Comparison of ENCODE assay signal across 27 mouse cellular contexts in genomic region chr10:52383522-52383921, GRCm38 (mm10). TPM values are rescaled to one million over a fixed set of nuclear protein-coding genes. Genes with fewer than 3 reads are reported as not detected.
DNase-seq lines count a peak whose midpoint lies in the region; TF ChIP-seq lines count a peak whose summit lies in the region.
"Had no signal": no experiment of that assay in that cellular context is flagged by ENCODE, and none has a peak within 500 bp of the region (broad histone marks: within the 10 kb centered on the region; RNA-seq: fewer than 3 reads in every experiment).

No protein-coding gene starts in this region.

- no peak overlapping the region for H3K4me3 ChIP-seq in gastrocnemius, adult 2 months
- H3K4me3 ChIP-seq in heart, adult 2 months = no peak overlapping the region

- no peaks in the 10 kb centered on the region for H3K79me2 ChIP-seq in heart, adult 2 months (replicated peaks; ENCODE audit: control insufficient read depth, insufficient read depth, low read length)

- H3K4me1 ChIP-seq in heart, adult 2 months (ENCODE audit: control insufficient read depth, insufficient read depth, low read length) = peaks cover 14% of the 10 kb centered on the region
- H3K4me1 ChIP-seq: intestine, embryonic 15.5 days had no signal

- no peak overlapping the region for H3K9ac ChIP-seq in heart, adult 2 months (ENCODE audit: low read depth, low read length)
- H3K9ac ChIP-seq: embryonic facial prominence, embryonic 15.5 days; forebrain, embryonic 13.5 days; intestine, embryonic 15.5 days had no signal

- no peaks in the 10 kb centered on the region for H3K27me3 ChIP-seq in heart, adult 2 months (ENCODE audit: control insufficient read depth, insufficient read depth, low read length)
- H3K27me3 ChIP-seq: embryonic facial prominence, embryonic 15.5 days; forebrain, embryonic 13.5 days; heart, embryonic 15.5 days; hindbrain, embryonic 13.5 days; intestine, embryonic 15.5 days had no signal

- DNase-seq in gastrocnemius, adult 2 months = no peak
- no peak for DNase-seq in gastrocnemius, postnatal 4 days (ENCODE audit: low spot score in 2 of 2)
- peak; percentile 46 for DNase-seq in 3134 (ENCODE audit: extremely low read depth, insufficient read length, low spot score)
- DNase-seq in adipocyte (ENCODE audit: low spot score) = peak; percentile 53
- peak; percentile 74 for DNase-seq in fat pad, adult 2 months (ENCODE audit: extremely low read depth, low read depth, low spot score)
- no peak for DNase-seq in cerebellum, adult 11 months
- DNase-seq in heart, adult 2 months = no peak
- DNase-seq in cerebellum, postnatal 10 days = no peak
- DNase-seq: adrenal gland, postnatal 14 days; cerebellum, adult 9-10 months; cerebellum, postnatal 36 days; gastrocnemius, postnatal 36 days; heart, postnatal 14 days; kidney, adult 18-20 months had no signal

- 100% methylated on average over 1 of the region's 1 CpGs for WGBS in heart, adult 2 months

- peaks cover 14% of the 10 kb centered on the region for H3K36me3 ChIP-seq in heart, adult 2 months (ENCODE audit: control insufficient read depth, insufficient read depth, low read length)
- H3K36me3 ChIP-seq: embryonic facial prominence, embryonic 15.5 days; heart, embryonic 15.5 days; hindbrain, embryonic 13.5 days; intestine, embryonic 15.5 days had no signal

- intact Hi-C loops in gastrocnemius, adult 2 months (cut with DNase I) = loop anchor here (2.0 to 10.0 kb wide), 3 partner anchors 33 to 789 kb away; partner anchors contain the start of genes Dcbld1, Fam162b and Nus1
- intact Hi-C loops in heart, adult 2 months (cut with DNase I) = loop anchor here (2.0 to 10.0 kb wide), 4 partner anchors 33 to 789 kb away; partner anchors contain the start of genes Fam162b and Nus1

- TF ChIP-seq POLR2A in heart, adult 2 months (IDR thresholded peaks at IDR 0.05; ENCODE audit: insufficient read depth, low read depth, low read length) = no peak

- TF ChIP-seq CTCF in gastrocnemius, adult 2 months (IDR thresholded peaks at IDR 0.05) = no peak
- no peak for TF ChIP-seq CTCF in heart, adult 2 months (IDR thresholded peaks at IDR 0.05)

- no peak for TF ChIP-seq EP300 in heart, adult 2 months (IDR thresholded peaks at IDR 0.05; ENCODE audit: insufficient read depth, low read depth, low read length)

- peak overlapping the region; percentile 96 for H3K27ac ChIP-seq in gastrocnemius, adult 2 months
- no peak overlapping the region; the same call in none of the 2 replicates for H3K27ac ChIP-seq in heart, adult 2 months
- H3K27ac ChIP-seq: forebrain, embryonic 13.5 days; hindbrain, embryonic 13.5 days; intestine, embryonic 15.5 days had no signal

RNA-seq across cellular contexts. Expression of gene Gopc, which starts 1.6 kb away (rescaled TPM):
- 1 to 10 TPM; 7.6 to 9.3 TPM for total RNA-seq in gastrocnemius, adult 2 months (2021)
- total RNA-seq in gastrocnemius, postnatal 4 days (2021) = 10 to 100 TPM; 16.7 to 18.9 TPM
- total RNA-seq in heart, adult 2 months (2021) = 10 to 100 TPM; 11.9 to 12.0 TPM
- 4.2 and 7.6 TPM in 2 replicates for polyA plus RNA-seq in heart, adult 2 months (2012; rRNA removed)

RNA-seq across cellular contexts. Expression of gene Nepn, which starts 5.2 kb away (rescaled TPM):
- not detected for total RNA-seq in gastrocnemius, adult 2 months (2021)
- total RNA-seq in gastrocnemius, postnatal 4 days (2021) = under 1 TPM in 1 of 2 experiments, not detected in 1; 0.36 TPM
- total RNA-seq in heart, adult 2 months (2021) = under 1 TPM; 0.59 to 0.63 TPM
- polyA plus RNA-seq in heart, adult 2 months (2012; rRNA removed) = 1.2 and 2.1 TPM in 2 replicates
- total RNA-seq: ES-E14; hematopoietic stem cell, adult 5-6 weeks; hindbrain, postnatal 0 days had no signal
- polyA plus RNA-seq: embryonic facial prominence, embryonic 11.5 days; embryonic facial prominence, embryonic 15.5 days; forebrain, embryonic 13.5 days; heart, embryonic 15.5 days; hindbrain, embryonic 13.5 days; hindbrain, postnatal 0 days had no signal

RNA-seq across cellular contexts. Expression of gene Gm26741, which starts 25.0 kb away (rescaled TPM):
- total RNA-seq in gastrocnemius, adult 2 months (2021) = not detected
- not detected for total RNA-seq in gastrocnemius, postnatal 4 days (2021)
- not detected for total RNA-seq in heart, adult 2 months (2021)
- not detected in 2 replicates for polyA plus RNA-seq in heart, adult 2 months (2012; rRNA removed)
- total RNA-seq: adrenal gland, adult 18-20 months; adrenal gland, postnatal 14 days; ES-E14; gastrocnemius, adult 8-10 months; gastrocnemius, postnatal 36 days; heart, adult 18-20 months; heart, postnatal 14 days; hematopoietic stem cell, adult 5-6 weeks; hindbrain, postnatal 0 days had no signal
- polyA plus RNA-seq: embryonic facial prominence, embryonic 11.5 days; embryonic facial prominence, embryonic 15.5 days; forebrain, embryonic 13.5 days; heart, embryonic 11.5 days; heart, embryonic 15.5 days; hindbrain, embryonic 13.5 days; hindbrain, postnatal 0 days; intestine, embryonic 15.5 days had no signal

RNA-seq across cellular contexts. Expression of gene Nus1, which starts 33.8 kb away (rescaled TPM):
- total RNA-seq in gastrocnemius, adult 2 months (2021) = 10 to 100 TPM; 17.4 to 23.7 TPM
- total RNA-seq in gastrocnemius, postnatal 4 days (2021) = 10 to 100 TPM; 30.7 to 34.1 TPM
- 10 to 100 TPM; 33.4 to 36.8 TPM for total RNA-seq in heart, adult 2 months (2021)
- polyA plus RNA-seq in heart, adult 2 months (2012; rRNA removed) = 8.0 and 13.9 TPM in 2 replicates

Comparison
In these comparisons a context has a peak if more than half of its experiments do, and no peak if none do; other contexts are left out.
1. DNase-seq: peak in 3134 (single experiment), adipocyte (single experiment) and fat pad, adult 2 months (single experiment); none in gastrocnemius, adult 2 months (single experiment), gastrocnemius, postnatal 4 days (0 of 2), cerebellum, adult 11 months (single experiment), heart, adult 2 months (0 of 2) and cerebellum, postnatal 10 days (0 of 2).